Mouse (Mus musculus): Measurements from ENCODE around the gene Pgm5.

Gene Pgm5

GRCm38 (mm10) chr19:24662346-24662745, 199.3 kb downstream of the Pgm5 start:
- DNase-seq (ENCODE audit: low read depth, low spot score): no peak

GRCm38 (mm10) chr19:24656981-24657380, 204.7 kb downstream of the Pgm5 start:
- no peak for DNase-seq (ENCODE audit: low read depth, low spot score)

- DNase-seq (ENCODE audit: low read depth, low spot score): no peak
These were observed 208.3 kb downstream of the Pgm5 start for GRCm38 (mm10) chr19:24653230-24653799.

GRCm38 (mm10) chr19:24652342-24653019, 209.2 kb downstream of the Pgm5 start:
- no peak for DNase-seq (ENCODE audit: low read depth, low spot score)

GRCm38 (mm10) chr19:24651595-24651994, 210.1 kb downstream of the Pgm5 start:
- DNase-seq (ENCODE audit: low read depth, low spot score): no peak

GRCm38 (mm10) chr19:24650428-24650827, 211.2 kb downstream of the Pgm5 start:
- DNase-seq (ENCODE audit: low read depth, low spot score): no peak

- DNase-seq (ENCODE audit: low read depth, low spot score): no peak
These were observed 213.6 kb downstream of the Pgm5 start for GRCm38 (mm10) chr19:24648016-24648415.

- no peak for DNase-seq (ENCODE audit: low read depth, low spot score)
These were observed 215.4 kb downstream of the Pgm5 start for GRCm38 (mm10) chr19:24646162-24646829.

GRCm38 (mm10) chr19:24644971-24645370, 216.7 kb downstream of the Pgm5 start:
- no peak for DNase-seq (ENCODE audit: low read depth, low spot score)

- no peak for DNase-seq (ENCODE audit: low read depth, low spot score)
These were observed 220.7 kb downstream of the Pgm5 start for GRCm38 (mm10) chr19:24640982-24641381.

GRCm38 (mm10) chr19:24637988-24638387, 223.7 kb downstream of the Pgm5 start:
- DNase-seq (ENCODE audit: low read depth, low spot score): no peak

- DNase-seq (ENCODE audit: low read depth, low spot score): no peak
These were observed 225.0 kb downstream of the Pgm5 start for GRCm38 (mm10) chr19:24636616-24637015.

- peak; percentile 85 for DNase-seq (ENCODE audit: low read depth, low spot score)
These were observed 227.1 kb downstream of the Pgm5 start for GRCm38 (mm10) chr19:24634602-24635001.

All from R1 (cell line).